Mouse (Mus musculus) intestine, postnatal 0 days (tissue): Measurements from ENCODE around the gene Slc32a1. TPM values are rescaled to one million over a fixed set of nuclear protein-coding genes. Genes with fewer than 3 reads are reported as not detected.

ENCODE experiments used
- ATAC-seq: fragments of 200-750 bp; cut with Nextera tagmentation; 2 replicates; pipeline ENCODE4 v1.8.0; 2017; ENCODE audit warnings: mild to moderate bottlenecking, moderate TSS enrichment, moderate library complexity
- H3K27ac ChIP-seq: fragments of 300-500 bp; sonication (generic); 2 replicates; pipeline ENCODE4 v1.5.1; 2014; ENCODE audit warnings: mild to moderate bottlenecking, low read depth, low read length, moderate library complexity
- H3K27me3 ChIP-seq: fragments of 300-500 bp; sonication (generic); replicated peaks from 2 replicates; pipeline ENCODE4 v1.6.1; 2014; ENCODE audit warnings: low read length, mixed read lengths; ENCODE audit not compliant: control insufficient read depth, insufficient read depth
- H3K36me3 ChIP-seq: fragments of 300-500 bp; sonication (generic); 2 replicates; pipeline ENCODE4 v1.6.1; 2014; ENCODE audit warnings: mild to moderate bottlenecking, moderate library complexity; ENCODE audit not compliant: control insufficient read depth, insufficient read depth
- H3K4me1 ChIP-seq: fragments of 300-500 bp; sonication (generic); replicated peaks from 2 replicates; pipeline ENCODE4 v1.6.1; 2014; ENCODE audit warnings: antibody characterized with exemption, low read length, mixed read lengths; ENCODE audit not compliant: control insufficient read depth, insufficient read depth
- H3K4me2 ChIP-seq: fragments of 300-500 bp; sonication (generic); replicated peaks from 2 replicates; pipeline ENCODE4 v1.6.1; 2014; ENCODE audit warnings: low read depth, mild to moderate bottlenecking, moderate library complexity
- H3K4me3 ChIP-seq: fragments of 300-500 bp; sonication (generic); 2 replicates; pipeline ENCODE4 v1.5.1; 2014; ENCODE audit warnings: low read depth, low read length
- H3K9ac ChIP-seq: fragments of 300-500 bp; sonication (generic); 2 replicates; pipeline ENCODE4 v1.6.1; 2014; ENCODE audit warnings: mild to moderate bottlenecking, low read depth, low read length
- H3K9me3 ChIP-seq: fragments of 300-500 bp; sonication (generic); 2 replicates; pipeline ENCODE4 v1.6.1; 2016; ENCODE audit warnings: mixed run types; ENCODE audit not compliant: control insufficient read depth
- CTCF ChIP-seq: sonication (generic); IDR thresholded peaks from 2 replicates; pipeline ENCODE4 v1.5.1; 2016; ENCODE audit warnings: low read depth, mild to moderate bottlenecking, control low read depth, antibody characterized with exemption, moderate library complexity
- WGBS: fragments of 180-500 bp; shearing (Covaris S2); extraction: QIAGEN DNeasy Blood & Tissue Kit; methylation state at CpG from one replicate; pipeline ENCODE4 v1.1.7; 2014; 5-methylcytosine and 5-hydroxymethylcytosine counted together
- microRNA counts: library from miRNA; unstranded; fragments of <30 nt; microRNA quantifications from one replicate; lab custom pipeline; 2016
- microRNA-seq: library from miRNA; unstranded; fragments of <30 nt; microRNA quantifications from one replicate; pipeline ENCODE4, GENCODE M21; 2016
- polyA plus RNA-seq: library from polyadenylated mRNA; unstranded; fragments of >200 nt; fragmentation: Nextera tagmentation; extraction: Ambion mirVana; gene quantifications from 2 replicates; pipeline ENCODE4 v1.2.1, GENCODE M21; 2015

The Slc32a1 gene
- polyA plus RNA-seq, 1 experiment from 2014 or later, result not detected

DNA sequence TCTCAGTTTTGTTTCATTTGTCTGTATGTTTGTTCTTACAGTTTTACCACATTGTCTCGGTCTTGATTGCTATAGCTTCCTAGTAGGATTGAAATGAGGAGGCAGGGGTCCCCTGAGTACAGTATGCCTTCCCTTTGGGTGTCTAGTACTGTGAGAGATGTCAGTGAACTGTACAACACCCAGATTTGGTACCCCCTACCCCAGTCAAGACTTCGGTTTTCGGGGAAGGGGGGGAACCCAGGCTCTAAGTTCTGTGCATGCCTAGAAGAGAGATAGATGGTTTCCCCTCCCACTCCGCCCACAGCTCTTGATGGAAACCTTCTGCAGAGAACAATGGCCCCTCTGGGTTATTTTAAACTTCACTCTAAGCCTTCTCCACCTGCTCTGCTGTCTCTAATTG is 54.5 kb downstream of the Slc32a1 start, which contains the start of gene Ppp1r16b:
TSS of gene Ppp1r16b (plus strand) at position 301 of the 400 bp plus-strand sequence.
- Histone ChIP-seq H3K27me3 (peaks cover 35% of the 10 kb centered on the region), H3K36me3 (no peaks in the 10 kb centered on the region), H3K9ac (no peak within 1 kb of the TSS), H3K4me3 (no peak within 1 kb of the TSS), H3K4me2 (no peak within 1 kb of the TSS), H3K27ac (no peak within 1 kb of the TSS), H3K4me1 (peaks cover 10% of the 10 kb centered on the region; the same call in 1 of the 2 replicates), H3K9me3 (no peaks in the 10 kb centered on the region)
- ATAC-seq, result no peak
- WGBS, result 71% methylated on average over 4 of the region's 4 CpGs
- no peak for TF ChIP-seq CTCF

MicroRNAs encoded within 50 kb of the gene (microRNA counts, 519-probe panel; counts per million panel counts)
- not detected for microRNA mmu-miR-3474 (lab: Ali Mortazavi, UCI)

Small RNA genes lying within 50 kb of the gene (microRNA-seq; reads per million reads assigned to microRNA genes)
- gene Mir3474, result 1.1 reads per million

Other genes starting within 250 kb of the Slc32a1 start
- gene Snhg11, start 235.1 kb upstream of the Slc32a1 start, polyA plus RNA-seq, result 1.9 and 3.0 TPM in 2 replicates
- gene Ralgapb, start 200.9 kb upstream of the Slc32a1 start, polyA plus RNA-seq, result 11.5 and 11.6 TPM in 2 replicates
- gene Adig, start 108.2 kb upstream of the Slc32a1 start, polyA plus RNA-seq, result not detected in 2 replicates
- gene Arhgap40, start 98.0 kb upstream of the Slc32a1 start, polyA plus RNA-seq, result not detected in 2 replicates
- 3.7 and 5.3 TPM in 2 replicates for gene Actr5, start 14.1 kb downstream of the Slc32a1 start, polyA plus RNA-seq
- gene Ppp1r16b, start 54.6 kb downstream of the Slc32a1 start, polyA plus RNA-seq, result 3.3 and 3.4 TPM in 2 replicates
- 15.0 and 15.4 TPM in 2 replicates for gene Fam83d, start 157.3 kb downstream of the Slc32a1 start, polyA plus RNA-seq
- gene Dhx35, start 184.0 kb downstream of the Slc32a1 start, polyA plus RNA-seq, result 7.0 and 7.5 TPM in 2 replicates